Mouse (Mus musculus) liver, embryonic 14.5 days (tissue): ENCODE measurements around the gene Spg7.

Source experiments
- CTCF ChIP-seq: IDR thresholded peaks from 2 replicates; pipeline ENCODE4 v1.5.1; 2016; ENCODE audit warnings: antibody characterized with exemption, low read depth, control low read depth
- EP300 ChIP-seq: IDR thresholded peaks from 2 replicates; pipeline ENCODE4 v1.6.1; 2016; ENCODE audit warnings: antibody characterized with exemption, low read depth

DNA sequence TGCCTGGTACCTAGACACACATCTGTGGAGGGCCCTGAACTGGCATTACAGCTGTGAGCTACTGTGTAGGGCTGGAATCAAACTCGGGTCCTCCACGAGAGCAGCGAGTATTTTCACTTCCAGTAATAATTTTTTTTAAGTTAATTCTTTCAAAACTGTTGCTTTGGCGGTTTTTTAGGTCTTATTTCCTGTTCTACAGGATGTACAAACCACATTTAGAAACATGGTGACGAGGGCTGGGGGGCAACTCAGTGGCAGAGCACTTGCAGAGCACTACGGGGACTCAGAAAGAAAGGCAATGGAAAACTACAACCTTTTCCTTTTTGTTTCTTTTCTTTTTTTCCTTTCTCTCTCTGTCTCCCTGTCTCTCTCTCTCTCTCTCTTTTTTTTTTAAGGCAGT is 28.6 kb upstream of the Spg7 start:
- no peak for TF ChIP-seq CTCF
- TF ChIP-seq EP300, result no peak
